Mouse (Mus musculus) erythroblast, adult 5-6 weeks (primary cell): ENCODE results near the gene Hectd3. TPM values are rescaled to one million over a fixed set of nuclear protein-coding genes. Genes with fewer than 3 reads are reported as not detected.
A peak's percentile ranks its signal among the peaks of the same experiment; 100 is the strongest.

Source experiments
- ATAC-seq: replicated peaks from 2 replicates; pipeline ENCODE4 v1.8.0; 2016; ENCODE audit warnings: moderate number of reproducible peaks, mild to moderate bottlenecking, moderate TSS enrichment, inconsistent platforms; ENCODE audit not compliant: poor library complexity, low FRiP score, severe bottlenecking
- total RNA-seq, 2 experiments: library from RNA; stranded (forward) in 1 of 2; stranded (reverse) in 1 of 2; fragments of 150-400 nt in 1 of 2; fragments of 200-764, 138-1000 nt in 1 of 2; gene quantifications; 2 replicates each; pipeline versions ENCODE4 v1.2.3 to v1.2.4; 2015 to 2017; ENCODE audit warnings: low replicate concordance in 2 of 2

Hectd3 gene
- total RNA-seq, 2 experiments from 2014 or later, result 5.8 to 7.8 TPM

GRCm38 (mm10) chr4:117013596-117013995, 18.5 kb downstream of the Hectd3 start:
- no peak for ATAC-seq

DNA sequence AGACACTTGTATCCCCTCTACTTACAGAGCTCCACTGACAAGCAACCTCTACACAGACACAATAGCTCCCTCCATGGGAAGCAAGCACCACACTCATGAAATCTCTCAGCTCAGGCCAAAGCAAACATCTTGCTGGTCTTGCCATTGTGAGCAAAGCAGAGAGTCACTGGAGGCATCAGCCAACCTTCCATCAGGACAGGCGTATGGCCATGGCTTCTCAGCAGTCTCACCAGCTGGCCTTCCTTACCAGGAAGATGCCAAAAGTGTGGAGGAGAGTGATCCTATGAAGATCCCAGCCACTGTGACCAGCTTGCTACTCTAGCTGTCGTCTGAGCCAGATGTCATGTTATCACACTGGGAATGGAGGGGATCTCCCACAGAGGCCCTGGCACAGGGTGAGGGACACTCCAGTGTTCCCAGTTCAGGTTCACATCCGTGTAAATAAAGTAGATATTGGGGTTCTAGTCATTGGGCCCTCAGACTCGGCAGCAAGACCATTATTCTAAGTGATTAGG, 19.8 kb downstream of the Hectd3 start:
- ATAC-seq, result no peak

DNA sequence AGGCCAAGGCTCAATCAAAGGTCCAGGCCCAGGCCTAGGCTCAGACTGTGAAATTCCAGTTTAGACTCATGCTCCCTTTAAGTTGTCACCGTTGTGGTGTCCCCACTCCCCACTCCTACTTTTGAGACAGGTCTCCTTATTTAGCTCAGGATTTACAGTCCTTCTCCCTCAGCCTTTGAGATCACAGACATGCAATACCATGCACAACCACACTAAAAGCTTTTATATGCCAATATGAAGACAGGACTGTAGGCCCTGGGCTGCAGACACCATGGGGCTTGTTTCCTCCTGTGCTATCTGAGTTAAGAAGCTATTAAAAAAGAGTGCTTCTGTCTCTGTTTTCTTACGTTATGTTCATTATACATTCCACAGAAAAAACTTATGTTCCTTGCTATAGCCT, 22.6 kb downstream of the Hectd3 start:
- no peak for ATAC-seq

- no peak for ATAC-seq
Observed at GRCm38 (mm10) chr4:117018327-117018726, 23.2 kb downstream of the Hectd3 start.

DNA sequence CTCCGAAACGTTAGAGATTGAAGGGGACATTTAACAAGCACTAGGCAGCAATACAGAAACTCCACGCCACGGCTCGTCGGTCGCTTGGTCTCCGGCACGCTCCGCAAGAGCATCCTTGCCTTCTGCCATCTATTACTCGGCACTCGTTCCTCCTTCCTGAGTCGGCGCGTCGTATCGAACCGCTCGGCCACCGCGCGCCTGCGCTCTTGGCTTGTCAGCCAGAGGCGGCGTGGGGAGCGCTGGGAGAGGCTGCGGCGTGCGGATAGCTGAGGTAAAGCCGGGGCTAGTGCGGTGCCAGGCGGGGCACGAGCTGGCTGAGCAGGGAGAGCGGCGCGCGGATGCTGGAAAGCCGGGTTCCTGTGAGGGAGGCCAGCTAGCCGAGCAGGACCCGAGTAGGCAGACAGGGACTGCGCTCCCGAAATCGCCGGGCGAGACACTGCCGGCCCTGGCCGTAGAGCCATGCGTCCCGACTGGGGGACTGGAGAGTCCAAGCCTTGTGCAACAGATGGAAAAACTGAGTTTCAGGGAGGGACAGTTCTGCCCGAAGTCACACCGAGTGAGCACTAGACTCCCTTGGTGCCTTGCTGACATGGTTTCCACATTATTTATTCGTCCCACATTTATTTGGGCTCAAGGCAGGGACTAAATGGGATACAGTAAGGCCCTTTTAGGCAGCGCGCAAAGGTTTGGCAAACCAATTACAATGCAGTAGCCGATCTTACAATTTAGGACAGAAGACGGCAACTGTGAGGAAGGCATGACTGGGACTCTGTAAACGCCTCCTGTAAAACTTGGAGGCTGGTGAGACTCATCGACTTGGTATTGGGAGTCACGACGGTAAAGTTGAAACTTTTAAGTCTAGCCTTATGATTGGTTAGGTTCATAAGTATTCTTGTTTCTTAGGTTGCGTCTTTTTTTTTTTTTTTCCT, 24.4 kb downstream of the Hectd3 start, which contains the start of gene Eif2b3:
Gene Eif2b3 (plus strand): TSS at position 197 of the 929 bp plus-strand sequence.
- peak; percentile 98 for ATAC-seq

- ATAC-seq, result no peak
Observed at GRCm38 (mm10) chr4:117023469-117023868, 28.4 kb downstream of the Hectd3 start.

DNA sequence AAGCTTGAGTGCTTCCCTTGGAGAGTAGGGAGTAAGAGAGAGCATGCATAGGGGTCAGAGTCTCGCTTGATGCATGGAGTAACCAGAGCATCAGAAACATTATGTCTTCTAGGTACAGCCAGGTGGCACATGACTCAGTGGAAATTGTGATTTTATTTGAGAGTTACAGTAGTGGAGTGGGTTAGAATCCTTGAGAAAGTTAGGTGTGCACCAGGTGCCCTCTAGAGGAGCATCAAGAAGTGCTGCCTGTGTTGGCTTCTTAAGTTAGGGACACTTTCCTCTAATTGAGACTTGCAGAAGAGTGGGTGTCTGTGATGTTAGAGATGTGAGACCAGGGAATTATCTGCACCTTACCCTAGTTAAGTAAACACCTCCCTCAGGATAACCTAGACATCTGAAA, 36.0 kb downstream of the Hectd3 start:
- ATAC-seq, result peak; percentile 62

- ATAC-seq, result no peak
Observed at GRCm38 (mm10) chr4:117039925-117040687, 45.0 kb downstream of the Hectd3 start.

DNA sequence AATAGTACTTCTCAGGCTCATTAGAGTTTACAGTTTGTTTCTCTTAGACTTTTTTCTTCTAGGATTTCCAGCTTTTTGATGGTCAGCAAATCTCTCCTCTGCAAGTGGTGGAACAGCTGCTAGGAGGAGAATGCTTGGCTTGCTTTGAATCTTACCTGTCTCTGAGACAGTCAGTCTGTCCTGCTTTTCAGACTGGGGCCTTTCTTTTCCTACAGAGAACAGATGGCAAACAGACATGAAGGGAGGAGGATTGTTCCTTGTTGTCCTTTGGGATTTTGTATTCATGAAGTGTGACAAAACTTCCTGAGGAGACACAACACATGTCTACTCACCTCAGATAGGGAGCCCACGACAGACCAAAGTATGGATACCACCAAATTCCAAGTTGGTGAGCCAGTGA, 45.7 kb downstream of the Hectd3 start:
- ATAC-seq, result no peak

DNA sequence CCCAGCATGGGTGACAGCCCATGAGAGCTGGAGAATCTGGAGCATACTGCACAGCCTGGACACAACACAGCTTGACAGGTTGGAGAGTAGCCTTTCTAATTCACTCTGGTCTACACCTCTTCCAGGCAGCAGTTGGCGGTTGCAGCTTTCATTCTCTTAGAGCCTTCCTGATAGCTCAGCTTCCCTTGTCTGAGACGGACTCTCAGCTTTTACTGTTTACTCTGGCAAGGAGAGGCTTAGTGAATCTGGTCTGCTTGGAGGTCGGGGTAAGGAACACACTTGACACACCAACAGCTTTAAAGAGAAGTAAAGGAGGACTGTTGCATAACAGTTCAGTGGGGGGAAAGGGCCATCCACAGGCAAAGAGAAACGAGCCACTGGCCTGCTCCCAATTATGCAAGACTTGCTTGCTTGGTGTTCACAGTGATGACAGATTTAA, 46.2 kb downstream of the Hectd3 start:
- no peak for ATAC-seq

GRCm38 (mm10) chr4:117048836-117049235, 53.7 kb downstream of the Hectd3 start:
- ATAC-seq, result no peak

DNA sequence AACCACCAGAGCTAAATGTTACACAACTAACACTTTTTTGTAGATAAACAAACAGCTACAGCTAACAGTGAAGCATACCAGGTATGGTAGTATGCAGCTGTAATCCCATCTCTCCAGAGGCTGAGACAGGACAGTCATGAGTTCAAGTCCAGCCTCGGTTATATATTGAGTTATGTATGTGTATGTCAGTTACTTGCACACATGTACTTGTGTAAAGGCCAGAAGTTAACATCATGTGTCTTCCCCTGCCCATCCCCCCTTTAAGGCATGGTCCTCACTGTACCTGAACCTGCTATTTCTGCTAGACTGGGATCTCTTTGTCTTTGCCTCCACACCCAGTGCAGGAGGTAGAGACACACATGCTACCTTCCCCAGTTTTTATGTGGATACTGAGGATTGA, 54.4 kb downstream of the Hectd3 start:
- no peak for ATAC-seq

DNA sequence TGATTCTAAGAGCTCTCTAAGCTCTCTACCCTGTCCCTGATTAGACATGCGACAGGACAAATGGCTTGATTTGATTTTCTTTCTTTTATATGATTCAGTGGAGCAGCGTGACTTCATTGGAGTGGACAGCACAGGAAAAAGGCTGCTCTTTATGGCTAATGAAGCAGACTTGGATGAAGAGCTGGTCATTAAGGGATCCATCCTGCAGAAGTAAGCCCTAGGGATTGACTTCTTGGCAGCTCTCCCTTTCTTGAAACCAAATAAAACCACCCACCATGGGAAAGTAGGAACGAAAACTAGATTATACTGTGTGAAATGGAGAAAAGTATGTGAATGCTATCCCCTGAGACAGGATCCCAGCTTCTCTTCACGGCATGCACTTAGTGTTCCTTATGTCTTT, 57.5 kb downstream of the Hectd3 start:
- ATAC-seq, result no peak

DNA sequence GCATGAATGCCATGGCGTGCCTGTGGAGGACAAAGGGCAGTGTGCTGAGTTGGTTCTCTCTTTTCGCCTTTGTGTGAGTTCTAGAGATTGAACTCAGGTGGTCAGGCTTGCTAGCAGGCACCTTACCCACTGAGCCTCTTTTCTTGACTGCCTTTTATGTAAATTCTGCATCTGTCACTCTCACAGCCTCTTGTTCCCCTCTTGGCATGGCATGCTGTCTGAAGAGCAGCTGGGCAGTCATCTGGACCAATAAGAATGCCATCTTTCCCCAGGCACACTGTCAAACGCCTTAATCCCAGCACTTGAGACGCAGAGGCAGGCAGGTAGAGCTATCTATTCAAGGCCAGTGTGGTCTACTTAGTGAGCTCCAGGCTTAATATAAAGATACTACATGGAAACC, 58.8 kb downstream of the Hectd3 start:
- ATAC-seq, result no peak

Other genes starting within 250 kb of the Hectd3 start
- gene Toe1, start 187.7 kb upstream of the Hectd3 start, total RNA-seq (2015; ENCODE audit: low replicate concordance), result 8.6 and 10.4 TPM in 2 replicates
- 14.3 and 20.5 TPM in 2 replicates for gene Toe1, start 187.7 kb upstream of the Hectd3 start, total RNA-seq (2017; ENCODE audit: low replicate concordance)
- gene Mutyh, start 187.6 kb upstream of the Hectd3 start, total RNA-seq (2015; ENCODE audit: low replicate concordance), result 0.58 TPM in 1 of 2 replicates, not detected in the other
- 0.43 and 0.98 TPM in 2 replicates for gene Mutyh, start 187.6 kb upstream of the Hectd3 start, total RNA-seq (2017; ENCODE audit: low replicate concordance)
- gene Hpdl, start 173.6 kb upstream of the Hectd3 start, total RNA-seq (2015; ENCODE audit: low replicate concordance), result not detected in 2 replicates
- not detected in 2 replicates for gene Hpdl, start 173.6 kb upstream of the Hectd3 start, total RNA-seq (2017; ENCODE audit: low replicate concordance)
- not detected in 2 replicates for gene Zswim5, start 117.9 kb upstream of the Hectd3 start, total RNA-seq (2015; ENCODE audit: low replicate concordance)
- 0.42 TPM in 1 of 2 replicates, not detected in the other for gene Zswim5, start 117.9 kb upstream of the Hectd3 start, total RNA-seq (2017; ENCODE audit: low replicate concordance)
- 731 and 769 TPM in 2 replicates for gene Urod, start 904 bp upstream of the Hectd3 start, total RNA-seq (2015; ENCODE audit: low replicate concordance)
- gene Urod, start 904 bp upstream of the Hectd3 start, total RNA-seq (2017; ENCODE audit: low replicate concordance), result 989 and 1,487 TPM in 2 replicates
- gene Eif2b3, start 24.1 kb downstream of the Hectd3 start, total RNA-seq (2015; ENCODE audit: low replicate concordance), result 11.9 and 20.1 TPM in 2 replicates
- gene Eif2b3, start 24.1 kb downstream of the Hectd3 start, total RNA-seq (2017; ENCODE audit: low replicate concordance), result 7.2 and 10.0 TPM in 2 replicates
- 0.19 and 0.21 TPM in 2 replicates for gene Ptch2, start 100.8 kb downstream of the Hectd3 start, total RNA-seq (2015; ENCODE audit: low replicate concordance)
- 0.09 TPM in 1 of 2 replicates, not detected in the other for gene Ptch2, start 100.8 kb downstream of the Hectd3 start, total RNA-seq (2017; ENCODE audit: low replicate concordance)
- 1.0 and 3.1 TPM in 2 replicates for gene Btbd19, start 130.4 kb downstream of the Hectd3 start, total RNA-seq (2015; ENCODE audit: low replicate concordance)
- 0.68 and 1.3 TPM in 2 replicates for gene Btbd19, start 130.4 kb downstream of the Hectd3 start, total RNA-seq (2017; ENCODE audit: low replicate concordance)
- not detected in 2 replicates for gene Tctex1d4, start 131.5 kb downstream of the Hectd3 start, total RNA-seq (2015; ENCODE audit: low replicate concordance)
- gene Tctex1d4, start 131.5 kb downstream of the Hectd3 start, total RNA-seq (2017; ENCODE audit: low replicate concordance), result not detected in 2 replicates
- gene Plk3, start 138.6 kb downstream of the Hectd3 start, total RNA-seq (2015; ENCODE audit: low replicate concordance), result 0.42 TPM in 1 of 2 replicates, not detected in the other
- gene Plk3, start 138.6 kb downstream of the Hectd3 start, total RNA-seq (2017; ENCODE audit: low replicate concordance), result 1.7 TPM in 1 of 2 replicates, not detected in the other
- 981 and 1,137 TPM in 2 replicates for gene Rps8, start 160.9 kb downstream of the Hectd3 start, total RNA-seq (2015; ENCODE audit: low replicate concordance)
- gene Rps8, start 160.9 kb downstream of the Hectd3 start, total RNA-seq (2017; ENCODE audit: low replicate concordance), result 281 and 366 TPM in 2 replicates
- 11.5 and 16.7 TPM in 2 replicates for gene Kif2c, start 187.3 kb downstream of the Hectd3 start, total RNA-seq (2015; ENCODE audit: low replicate concordance)
- 13.2 and 14.5 TPM in 2 replicates for gene Kif2c, start 187.3 kb downstream of the Hectd3 start, total RNA-seq (2017; ENCODE audit: low replicate concordance)